Mouse (Mus musculus): Measurements from ENCODE around the gene Gna11.
A peak's percentile ranks its signal among the peaks of the same experiment; 100 is the strongest.

The Gna11 gene

DNA sequence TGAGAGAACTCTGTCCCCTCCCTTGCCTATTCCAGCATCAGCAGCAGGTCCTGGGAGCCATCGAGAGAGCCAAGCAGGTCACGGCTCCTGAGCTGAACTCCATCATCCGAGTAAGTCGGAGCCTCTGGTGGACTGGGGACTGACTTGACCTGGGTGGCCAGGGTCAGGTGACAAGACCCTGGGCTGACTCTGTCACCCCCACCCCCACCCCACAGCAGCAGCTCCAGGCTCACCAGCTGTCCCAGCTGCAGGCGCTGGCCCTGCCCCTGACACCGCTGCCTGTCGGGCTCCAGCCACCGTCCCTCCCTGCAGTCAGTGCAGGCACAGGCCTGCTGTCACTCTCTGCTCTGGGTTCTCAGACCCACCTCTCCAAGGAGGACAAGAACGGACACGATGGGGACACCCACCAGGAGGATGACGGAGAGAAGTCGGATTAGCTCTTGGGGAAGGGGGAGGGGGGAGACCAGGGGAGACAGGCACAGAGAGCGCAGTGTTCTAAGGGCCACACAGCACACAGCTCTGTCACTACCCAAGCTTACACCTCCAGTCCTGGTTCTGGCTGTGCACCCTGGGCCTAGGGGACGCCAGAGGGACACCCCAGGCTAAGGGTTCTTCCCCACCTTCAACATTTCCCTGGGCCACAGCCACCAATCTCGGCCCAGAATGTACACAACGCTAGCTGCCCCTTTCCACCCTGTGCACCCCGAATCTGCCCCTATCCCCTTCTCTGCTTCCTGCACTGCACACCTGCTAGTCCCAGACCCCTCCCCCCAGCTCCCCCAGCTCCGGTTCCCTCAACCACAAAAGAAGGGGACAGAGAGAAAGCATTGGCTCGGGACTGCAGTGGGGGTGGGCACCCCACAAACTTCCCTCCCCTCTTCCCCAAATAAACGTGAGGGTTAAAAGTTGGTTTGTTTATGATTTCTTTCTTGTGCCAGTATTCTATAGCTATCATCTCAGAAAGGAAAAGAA is 20.6 kb upstream of the Gna11 start:
- DNase-seq: no peak

DNA sequence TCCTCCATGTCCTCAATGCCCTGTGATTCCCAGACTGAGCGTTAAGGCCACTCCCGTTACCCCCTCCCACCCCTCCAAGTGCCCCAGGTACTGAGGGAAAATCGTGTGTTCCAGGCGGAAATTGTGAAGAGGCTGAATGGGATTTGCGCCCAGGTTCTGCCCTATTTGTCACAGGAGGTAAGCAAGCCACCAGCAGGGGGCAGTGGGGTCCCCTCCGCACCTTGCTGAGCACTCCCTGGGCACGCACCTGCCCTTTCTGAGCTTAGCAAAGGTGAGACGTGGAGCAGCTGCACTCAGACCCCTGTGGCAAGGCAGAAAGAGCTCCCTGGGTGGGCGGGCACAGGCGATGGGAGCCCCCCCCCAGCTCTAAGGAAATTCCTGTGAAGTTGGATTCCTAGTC is 19.7 kb upstream of the Gna11 start:
- DNase-seq: peak; percentile 72 to 79

DNA sequence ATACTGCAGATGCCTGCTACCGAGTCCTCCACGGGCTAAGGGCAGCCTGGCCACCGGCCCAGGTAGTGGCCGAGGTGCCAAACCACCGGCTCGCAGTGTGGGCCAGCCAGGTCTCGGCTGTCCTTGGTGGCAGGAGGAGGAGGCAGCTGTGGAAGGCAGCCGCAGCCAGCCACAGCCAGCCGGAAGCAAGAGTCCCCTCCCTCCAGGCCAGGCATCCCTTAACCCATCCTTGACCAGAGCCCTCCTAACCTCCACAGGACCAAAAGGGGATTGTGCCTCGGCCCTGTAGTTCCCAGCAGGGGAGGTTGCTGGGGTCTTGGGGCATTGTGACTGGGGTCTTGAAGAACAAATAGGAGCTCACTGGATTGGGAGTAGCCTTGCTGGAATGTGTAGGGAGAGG is 19.2 kb upstream of the Gna11 start:
- peak; percentile 67 to 89 for DNase-seq

DNA sequence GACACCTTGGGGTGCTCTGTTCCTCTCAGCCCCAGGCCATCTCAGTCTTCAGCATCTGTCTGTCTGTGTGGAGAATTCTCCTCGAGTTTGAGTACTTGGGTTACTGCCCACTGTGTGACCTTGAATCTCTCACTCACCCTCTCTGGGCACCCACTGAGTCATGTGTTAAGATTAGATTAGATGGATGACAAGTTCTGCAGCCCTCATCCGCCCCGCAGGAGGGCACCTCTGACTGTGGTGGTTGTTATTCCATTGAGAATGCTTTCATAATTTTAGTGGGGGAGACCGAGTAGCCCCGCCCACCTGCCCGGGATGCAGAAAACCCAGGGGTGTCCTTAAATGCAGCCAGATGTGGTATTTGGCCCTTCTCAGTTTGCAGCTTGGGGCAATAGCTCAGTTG is 18.5 kb upstream of the Gna11 start:
- DNase-seq: peak in 1 of 2 experiments; percentile 50

DNA sequence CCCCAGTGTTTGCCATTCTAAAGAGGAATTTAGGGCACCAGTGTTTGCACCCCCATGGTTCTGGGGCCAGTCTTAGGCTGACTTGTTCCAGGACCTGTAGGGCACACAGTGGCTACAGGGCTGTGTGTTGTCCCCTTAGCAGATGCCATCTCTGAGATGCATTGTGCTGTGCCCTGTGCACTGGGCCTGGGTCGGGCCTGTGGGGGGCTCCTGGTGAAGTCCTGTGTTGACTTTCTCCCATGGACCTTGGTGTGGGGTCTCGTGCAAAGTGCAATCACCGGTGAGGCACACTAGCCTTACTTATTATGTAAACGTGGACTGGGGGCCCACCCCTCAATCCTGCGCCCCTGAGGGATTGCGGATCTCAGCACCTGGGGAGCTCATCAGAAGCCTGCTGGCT is 17.4 kb upstream of the Gna11 start:
- no peak for DNase-seq

DNA sequence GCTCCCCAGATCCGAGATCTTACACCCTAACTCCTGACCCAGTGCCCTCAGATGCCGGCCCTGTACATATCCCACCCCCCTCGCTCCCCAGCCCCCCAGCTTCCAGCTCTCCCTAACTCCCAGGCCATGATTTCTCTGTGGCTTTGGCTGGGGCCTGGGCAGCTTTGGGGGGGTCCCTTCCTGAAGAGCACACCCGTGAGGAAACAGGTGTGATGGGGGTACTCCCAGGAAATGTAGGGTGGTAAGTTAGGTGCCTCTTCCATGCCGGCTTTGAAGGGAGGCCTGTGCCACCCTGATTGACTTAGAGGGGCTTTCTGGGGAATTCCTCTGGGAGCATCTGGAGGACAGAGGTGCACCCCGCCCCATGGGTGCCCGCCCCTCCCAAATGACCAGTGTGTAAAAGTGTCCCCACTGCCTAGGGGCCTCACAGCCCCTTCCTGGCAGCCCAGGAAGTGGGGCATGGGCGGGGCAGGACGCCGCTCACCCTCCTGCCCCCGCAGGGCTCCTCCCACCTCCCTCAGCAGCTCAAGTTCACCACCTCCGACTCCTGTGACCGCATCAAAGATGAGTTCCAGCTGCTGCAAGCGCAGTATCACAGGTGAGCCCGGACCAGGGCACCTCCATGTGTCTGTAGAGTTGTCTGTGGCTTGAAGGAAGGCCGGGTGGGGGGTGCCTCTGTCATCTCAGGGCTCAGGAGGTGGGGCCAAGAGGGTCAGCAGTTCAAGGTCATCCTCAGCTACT is 15.9 kb upstream of the Gna11 start:
- peak; percentile 61 to 85 for DNase-seq

DNA sequence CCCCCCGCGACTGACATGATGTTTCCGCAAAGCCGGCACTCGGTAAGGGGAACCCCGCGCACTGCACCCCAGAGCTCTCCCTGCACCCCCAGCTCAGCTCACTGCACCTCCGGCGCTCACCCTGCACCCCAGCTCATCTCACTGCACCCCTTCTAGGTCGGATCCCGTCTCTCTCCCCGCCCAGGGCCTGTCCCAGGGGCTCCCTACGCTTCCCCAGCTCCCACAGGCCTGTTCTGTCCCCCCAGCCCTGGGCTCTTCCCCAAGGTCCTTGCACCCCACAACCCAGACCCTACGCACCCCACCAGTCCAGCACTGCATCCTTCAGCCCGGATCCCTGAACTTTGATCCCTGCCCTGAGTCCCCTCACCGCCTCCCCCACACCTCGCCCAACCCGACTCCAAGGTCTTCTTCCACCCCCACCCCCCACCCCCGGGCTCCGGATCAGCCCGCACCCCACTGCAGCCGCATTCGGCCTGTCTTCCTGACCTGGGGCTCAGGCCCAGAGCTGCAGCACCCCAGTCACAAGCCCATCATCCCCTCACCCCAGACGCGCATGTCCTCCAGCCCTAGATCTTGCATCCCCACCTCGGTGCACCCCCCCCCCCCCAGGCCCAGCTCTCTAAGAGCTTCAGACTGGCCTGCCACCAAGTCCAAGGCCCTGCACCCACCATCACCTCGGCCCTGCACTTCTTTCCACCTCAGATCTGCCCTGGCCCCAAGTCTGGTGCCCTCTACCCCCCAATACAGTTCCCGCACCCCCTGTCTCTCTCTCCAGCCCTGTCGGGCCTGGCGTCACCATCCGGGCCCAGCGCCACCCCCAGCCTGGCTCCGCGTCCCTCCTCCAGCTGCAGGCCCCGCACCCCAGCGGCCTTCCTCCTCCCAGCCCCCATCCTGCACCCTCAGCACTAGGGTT is 14.9 kb upstream of the Gna11 start:
- peak; percentile 70 to 88 for DNase-seq

DNA sequence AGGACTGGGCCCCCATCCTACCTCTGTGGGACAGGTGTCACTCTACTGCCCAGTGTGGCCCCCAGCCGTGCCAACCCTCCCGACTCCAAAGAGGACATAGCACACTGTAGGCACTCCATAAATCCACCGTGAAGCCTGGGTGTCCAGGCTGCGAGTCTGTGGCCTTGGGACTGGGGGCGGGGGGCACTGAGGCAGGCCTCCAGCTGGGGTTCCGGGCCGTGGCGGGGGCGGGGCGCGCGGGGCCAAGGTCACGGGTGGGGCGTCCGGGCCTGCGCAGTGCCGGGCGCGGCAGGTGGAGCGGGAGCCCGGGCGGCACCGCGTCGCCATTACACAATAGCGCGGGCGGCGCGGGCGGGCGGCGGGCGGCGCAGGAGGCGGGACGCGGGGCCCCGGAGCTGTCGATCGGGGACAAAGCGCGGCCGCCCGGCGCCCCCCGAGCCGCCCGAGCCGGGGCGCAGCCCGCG is 14.2 kb upstream of the Gna11 start, which contains the start of gene Aes:
TSS of gene Aes (plus strand) at position 326 of the 464 bp plus-strand sequence.
- DNase-seq: peak; percentile 84 to 95

DNA sequence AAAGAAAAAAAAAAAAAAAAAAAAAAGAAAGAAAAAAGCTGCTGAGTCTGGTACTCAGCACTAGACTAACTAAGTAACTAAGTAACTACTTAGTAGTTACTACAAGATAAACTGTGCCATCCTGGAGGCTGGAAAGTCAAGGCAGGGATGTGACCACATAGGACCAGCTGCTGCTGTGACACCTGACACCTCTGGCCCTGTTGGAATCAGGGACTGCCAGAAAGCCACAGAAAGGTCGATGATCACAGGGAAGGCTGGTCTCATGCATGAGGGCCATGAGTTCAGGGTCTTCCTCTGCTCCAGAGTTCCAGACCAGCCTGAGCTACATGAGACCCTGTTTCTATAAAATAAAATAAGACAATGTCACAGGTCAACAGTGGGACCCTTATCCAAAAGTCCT is 12.5 kb upstream of the Gna11 start:
- DNase-seq: no peak

DNA sequence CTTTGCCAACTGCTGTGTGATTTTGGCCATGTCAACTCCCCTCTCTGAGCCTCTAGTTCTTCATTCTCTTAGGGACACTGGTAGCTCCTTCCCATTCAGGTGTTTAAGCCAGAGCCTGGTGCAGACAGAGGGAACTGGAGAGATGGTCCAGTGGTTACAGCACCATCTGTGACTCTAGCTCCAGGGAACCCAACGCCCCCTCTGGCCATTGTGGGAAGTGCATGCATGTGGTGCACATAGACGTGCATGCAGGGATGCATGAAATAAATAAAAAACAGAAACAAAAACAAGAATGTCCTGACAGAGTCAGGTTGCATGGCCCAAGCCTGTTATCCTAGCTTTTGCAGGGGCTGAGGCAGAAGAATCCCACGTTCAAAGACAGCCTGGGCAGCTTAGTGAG is 11.3 kb upstream of the Gna11 start:
- DNase-seq: no peak

DNA sequence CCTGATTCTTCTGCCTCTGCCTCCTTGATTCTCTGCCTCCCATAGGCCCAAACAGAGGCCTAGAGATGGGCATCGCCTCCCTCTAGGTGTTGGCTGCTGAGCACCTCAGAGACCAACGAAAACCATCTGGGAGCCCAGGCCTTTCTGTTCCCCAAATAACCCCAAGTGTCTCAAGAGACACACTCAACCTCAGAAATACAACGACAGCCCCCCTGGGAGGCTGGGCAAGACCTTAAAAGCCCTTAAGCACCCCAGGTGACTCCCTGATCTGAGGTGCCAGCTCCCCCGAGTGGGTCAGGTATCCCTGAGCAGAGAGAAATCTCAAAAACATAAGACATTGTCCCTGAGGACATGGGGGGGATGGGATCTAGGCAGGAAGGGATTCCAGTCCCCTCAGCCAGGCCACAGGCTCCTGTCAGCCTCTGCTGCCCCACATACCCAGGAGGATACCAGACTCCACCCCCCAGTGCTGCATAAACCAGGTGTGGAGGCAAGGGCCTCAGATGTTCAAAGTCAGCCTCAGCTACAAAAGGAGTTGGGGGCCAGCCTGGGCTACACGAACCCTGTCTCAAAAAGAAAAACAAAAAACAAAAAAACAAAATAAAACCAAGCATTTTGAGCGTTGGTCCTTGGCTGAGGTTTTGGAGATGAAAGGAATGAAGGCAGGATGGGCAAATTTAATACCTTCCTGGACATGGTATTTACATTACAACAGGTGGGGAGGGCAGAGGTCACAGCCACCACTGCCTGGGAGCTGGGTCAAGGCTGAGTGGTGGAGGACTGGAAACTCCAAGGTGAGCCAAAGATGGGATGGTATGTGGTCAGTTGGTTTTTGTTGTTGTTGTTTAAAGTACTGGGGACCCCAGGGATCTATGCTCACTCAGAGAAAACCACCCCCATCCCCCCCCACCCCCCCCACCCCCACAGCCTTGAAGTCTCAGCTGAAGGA is 9.1 kb upstream of the Gna11 start:
- DNase-seq: no peak

DNA sequence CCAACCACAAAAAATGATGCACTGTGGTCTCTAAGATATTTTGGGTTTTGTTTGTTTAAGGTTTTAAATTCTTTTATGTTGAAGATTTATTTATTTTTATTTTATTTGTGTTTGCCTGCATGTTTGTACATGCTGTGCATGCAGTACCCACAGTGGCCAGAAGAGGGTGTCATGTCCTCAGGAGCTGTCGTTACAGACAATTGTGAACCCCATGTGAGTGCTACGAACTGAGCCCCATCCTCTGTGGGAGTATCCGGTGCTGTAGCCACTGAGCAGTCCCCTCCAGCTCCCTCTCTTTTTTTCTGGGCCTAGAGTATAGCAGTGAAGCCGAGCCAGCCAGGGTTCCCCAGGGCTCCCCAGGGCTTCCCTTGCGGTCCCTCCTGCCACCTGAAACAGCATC is 8.2 kb upstream of the Gna11 start:
- DNase-seq: peak in 1 of 2 experiments; percentile 60

DNA sequence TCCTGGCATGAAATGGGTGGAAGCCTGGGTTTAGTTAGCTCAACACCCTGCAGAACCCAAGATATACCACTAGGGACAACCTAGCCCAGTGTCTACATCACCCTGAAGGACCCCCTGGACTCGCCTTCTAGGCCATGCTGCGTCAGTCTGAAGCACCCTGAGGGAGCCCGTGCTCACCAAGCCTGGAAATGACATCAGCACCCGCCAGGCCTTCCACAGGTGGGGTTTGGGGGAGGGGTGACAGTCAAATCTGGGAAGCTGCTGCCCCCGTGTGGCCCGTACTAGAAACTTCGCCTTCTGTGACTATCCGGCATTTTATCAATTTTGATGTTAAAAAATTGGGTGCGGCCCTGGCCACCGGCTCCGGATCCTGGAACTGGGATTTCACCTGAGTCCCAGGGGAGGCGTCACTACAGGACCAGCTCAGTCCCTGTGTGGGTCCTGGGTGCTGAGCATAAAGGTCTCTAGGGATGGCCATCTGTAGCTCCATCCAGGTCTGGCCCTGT is 6.7 kb upstream of the Gna11 start:
- peak; percentile 96 to 98 for DNase-seq

DNA sequence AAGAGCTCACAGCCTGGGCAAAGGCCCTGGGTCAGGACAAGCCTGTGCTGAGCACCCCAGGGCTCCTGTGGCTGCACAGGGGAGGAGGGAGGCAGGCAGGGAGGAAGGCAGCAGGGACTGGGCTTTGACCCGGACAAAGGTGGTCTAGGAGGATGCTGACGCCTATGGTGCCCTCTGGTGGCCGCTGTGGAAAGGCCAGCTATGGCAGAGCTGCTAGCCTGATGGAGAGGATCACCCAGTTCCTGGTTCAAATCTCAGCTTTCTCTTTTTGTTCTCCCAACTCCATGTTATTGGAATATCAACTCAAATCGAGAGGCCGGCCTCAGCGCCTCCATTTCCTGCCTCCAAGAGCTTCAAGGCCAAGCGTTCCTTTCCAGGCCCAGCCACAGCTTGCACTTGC is 5.3 kb upstream of the Gna11 start:
- DNase-seq: peak; percentile 82 to 87

DNA sequence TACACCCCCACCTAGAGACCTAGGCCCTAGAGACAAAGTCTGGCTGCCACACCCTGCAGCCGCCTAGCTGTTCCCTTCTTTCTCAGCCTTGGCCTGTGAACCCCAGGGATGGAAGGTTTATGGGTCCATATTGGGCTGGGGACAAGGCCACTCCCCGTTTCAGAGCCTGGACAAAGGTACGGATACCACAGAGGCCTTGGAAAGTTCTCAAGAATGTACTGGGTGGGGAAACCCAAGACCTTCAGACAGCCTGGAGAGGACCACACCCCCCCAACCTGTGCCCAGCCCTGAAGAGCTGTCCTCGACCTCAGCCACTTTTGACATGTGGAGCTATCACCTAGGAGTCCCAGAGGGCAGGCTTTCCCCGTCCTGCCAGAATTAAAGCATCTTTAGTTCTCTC is 4.0 kb upstream of the Gna11 start:
- no peak for DNase-seq

DNA sequence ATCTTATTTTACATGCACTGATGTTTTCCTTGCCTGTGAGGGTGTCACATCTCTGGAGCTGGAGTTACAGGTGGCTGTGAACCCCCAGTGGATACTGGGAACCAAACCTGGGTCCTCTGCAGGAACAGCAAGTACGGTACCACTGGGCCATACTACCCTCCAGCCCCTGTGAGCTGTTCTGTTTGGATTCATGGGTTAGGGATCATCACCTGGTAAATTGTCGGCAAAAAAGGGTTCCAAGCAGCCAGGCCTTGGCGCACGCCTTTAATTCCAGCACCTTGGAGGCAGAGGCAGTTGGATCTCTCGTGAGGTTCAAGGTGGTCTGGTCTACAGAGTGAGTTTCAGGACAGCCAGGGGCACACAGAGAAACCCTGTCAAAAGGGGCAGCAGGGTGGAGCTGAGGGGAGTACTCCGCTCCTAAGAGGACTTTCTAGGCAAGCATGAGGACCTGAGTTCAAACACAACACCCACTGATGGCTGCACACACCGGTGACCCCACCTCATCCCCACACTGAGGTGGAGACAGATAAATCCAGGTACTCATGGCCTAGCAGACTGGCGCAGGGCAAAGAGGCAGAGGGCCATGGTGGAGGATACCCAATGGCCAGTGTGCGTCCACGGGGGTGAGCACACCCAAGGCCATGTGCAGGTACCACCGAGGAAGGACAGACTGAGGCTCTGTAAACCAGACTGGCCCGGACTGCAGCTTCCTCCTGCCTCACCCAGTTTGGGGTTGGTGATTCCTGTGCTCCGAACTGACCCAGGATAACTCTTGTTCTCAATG is 2.0 kb upstream of the Gna11 start:
- DNase-seq: no peak

DNA sequence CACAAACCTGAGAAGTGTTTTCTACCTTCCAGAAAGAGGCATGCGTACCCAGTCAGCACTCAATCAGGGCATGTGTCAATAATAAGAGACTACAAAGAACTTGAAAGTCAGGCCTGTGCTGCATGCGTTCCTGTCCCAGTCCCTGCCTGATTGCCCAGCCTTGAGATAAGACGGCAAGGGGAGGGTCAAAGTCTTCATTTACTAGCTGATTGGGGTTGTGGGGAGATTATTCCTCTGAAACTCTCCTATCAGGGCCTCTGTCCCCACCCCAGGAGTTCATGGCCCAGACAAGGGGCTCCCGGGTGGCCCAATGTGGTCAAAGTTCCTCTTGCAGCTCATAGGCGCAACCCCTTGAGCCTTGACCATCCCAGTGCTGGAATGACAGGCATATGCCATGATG is 1.3 kb upstream of the Gna11 start:
- no peak for DNase-seq

DNA sequence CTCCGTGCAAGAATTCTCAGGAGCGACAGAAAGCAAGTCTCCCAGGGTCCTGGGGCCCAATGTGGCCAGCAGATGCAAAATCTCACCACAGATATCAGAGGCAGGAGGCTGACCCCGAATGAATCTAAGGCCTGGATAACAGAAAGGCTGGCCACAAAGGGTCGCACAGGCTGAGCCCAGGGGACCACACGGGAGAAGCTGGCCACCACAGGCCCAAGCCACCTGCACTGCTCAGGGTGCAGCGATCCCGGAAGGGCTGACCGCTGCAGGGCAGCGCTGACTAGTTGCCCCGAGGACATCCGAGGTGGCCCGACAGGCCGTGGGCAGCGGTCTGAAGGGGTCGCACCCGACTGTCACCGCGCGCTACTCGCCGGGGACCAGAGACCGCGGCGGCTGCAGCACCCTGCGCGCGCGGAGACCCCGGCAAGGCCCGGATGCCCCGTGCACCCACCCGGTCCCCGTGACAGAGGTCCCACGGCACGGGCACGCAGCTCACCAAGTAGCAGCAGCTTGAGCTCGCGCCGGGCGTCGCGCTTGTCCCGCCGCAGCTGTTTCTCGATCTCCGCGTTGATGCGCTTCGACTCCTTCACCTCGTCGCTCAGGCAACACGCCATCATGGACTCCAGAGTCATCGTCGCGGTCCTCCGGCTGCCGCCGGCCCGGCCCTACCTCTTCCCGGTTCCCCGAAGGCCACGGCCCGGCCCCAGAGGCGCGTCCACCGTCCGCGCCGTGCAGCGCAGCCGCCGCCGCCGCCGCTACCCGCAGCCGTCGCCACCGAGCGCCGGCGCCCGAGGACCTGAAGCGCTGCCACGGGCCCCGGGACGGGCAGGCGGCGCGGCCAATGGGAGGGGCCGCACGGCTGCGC is 462 bp downstream of the Gna11 start:
- no peak for DNase-seq

DNA sequence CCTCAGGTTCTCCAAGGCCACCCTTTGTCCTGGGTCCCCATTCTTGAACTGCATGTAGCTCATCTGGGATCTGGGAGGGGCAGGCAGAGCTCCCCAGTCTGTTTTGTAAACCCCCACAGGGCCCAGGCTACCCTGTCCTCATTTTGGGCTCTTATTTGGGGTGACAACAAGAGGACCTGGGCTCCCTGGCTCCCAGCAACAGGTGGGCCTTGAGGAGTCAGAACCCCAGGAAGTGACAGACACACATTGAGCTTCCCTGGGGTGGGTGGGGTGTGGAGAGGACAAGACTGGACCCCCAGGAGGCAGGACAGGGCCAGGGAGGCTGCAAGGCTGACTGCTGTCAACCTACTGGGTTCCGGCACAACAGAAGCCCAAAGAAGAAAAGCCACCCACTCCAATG is 1.4 kb downstream of the Gna11 start:
- DNase-seq: no peak
